Mouse (Mus musculus) erythroid progenitor cell, adult 5-6 weeks (primary cell): Measurements from ENCODE around the gene Sort1. TPM values are rescaled to one million over a fixed set of nuclear protein-coding genes. Genes with fewer than 3 reads are reported as not detected.

Experiments used
- ATAC-seq: replicated peaks from 2 replicates; pipeline ENCODE4 v1.8.0; 2016; ENCODE audit warnings: moderate number of reproducible peaks, mild to moderate bottlenecking, moderate TSS enrichment, inconsistent platforms; ENCODE audit not compliant: poor library complexity, low FRiP score, severe bottlenecking
- total RNA-seq, 2 experiments: library from RNA; stranded (forward) in 1 of 2; stranded (reverse) in 1 of 2; fragments of 150-400 nt in 1 of 2; fragments of 186-747, 209-891 nt in 1 of 2; gene quantifications; 2 replicates each; pipeline versions ENCODE4 v1.2.3 to v1.2.4; 2015 to 2017; ENCODE audit warnings: low replicate concordance in 2 of 2

Gene Sort1
- total RNA-seq, 2 experiments from 2014 or later: 10.8 to 15.9 TPM

DNA sequence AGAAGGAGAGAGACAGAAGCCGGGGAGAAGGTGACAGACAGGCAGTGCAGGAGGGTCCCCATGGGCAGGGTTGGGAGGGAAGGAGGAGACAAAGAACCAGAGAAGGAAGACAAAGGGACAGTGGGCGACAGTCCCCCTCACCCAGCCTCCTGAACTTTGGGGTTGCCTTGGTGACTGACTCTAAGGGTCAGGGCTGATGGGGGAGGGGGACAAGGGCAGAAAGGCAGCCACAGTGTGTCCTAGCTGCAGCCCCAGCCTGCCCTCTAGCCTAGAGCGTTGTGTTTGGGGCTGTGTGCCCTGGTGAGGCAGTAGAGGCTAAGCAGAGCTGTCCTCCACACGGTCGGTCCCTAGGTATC, 126.5 kb downstream of the Sort1 start:
- ATAC-seq: no peak

Other genes with a start within 250 kb of the Sort1 start
- gene Gstm4, start 239.2 kb upstream of the Sort1 start, total RNA-seq (2015; ENCODE audit: low replicate concordance): 2.5 and 4.2 TPM in 2 replicates
- 0.90 and 1.4 TPM in 2 replicates for gene Gstm4, start 239.2 kb upstream of the Sort1 start, total RNA-seq (2017; ENCODE audit: low replicate concordance)
- gene Ampd2, start 197.4 kb upstream of the Sort1 start, total RNA-seq (2015; ENCODE audit: low replicate concordance): 9.2 and 10.5 TPM in 2 replicates
- 1.0 and 10.1 TPM in 2 replicates for gene Ampd2, start 197.4 kb upstream of the Sort1 start, total RNA-seq (2017; ENCODE audit: low replicate concordance)
- not detected in 2 replicates for gene Gnat2, start 191.3 kb upstream of the Sort1 start, total RNA-seq (2015; ENCODE audit: low replicate concordance)
- not detected in 2 replicates for gene Gnat2, start 191.3 kb upstream of the Sort1 start, total RNA-seq (2017; ENCODE audit: low replicate concordance)
- 29.9 and 45.7 TPM in 2 replicates for gene Gnai3, start 137.9 kb upstream of the Sort1 start, total RNA-seq (2015; ENCODE audit: low replicate concordance)
- gene Gnai3, start 137.9 kb upstream of the Sort1 start, total RNA-seq (2017; ENCODE audit: low replicate concordance): 21.7 and 30.0 TPM in 2 replicates
- not detected in 2 replicates for gene Gpr61, start 129.2 kb upstream of the Sort1 start, total RNA-seq (2015; ENCODE audit: low replicate concordance)
- not detected in 2 replicates for gene Gpr61, start 129.2 kb upstream of the Sort1 start, total RNA-seq (2017; ENCODE audit: low replicate concordance)
- gene Amigo1, start 97.7 kb upstream of the Sort1 start, total RNA-seq (2015; ENCODE audit: low replicate concordance): not detected in 2 replicates
- gene Amigo1, start 97.7 kb upstream of the Sort1 start, total RNA-seq (2017; ENCODE audit: low replicate concordance): 0.38 TPM in 1 of 2 replicates, not detected in the other
- 1.4 and 2.1 TPM in 2 replicates for gene Cyb561d1, start 82.9 kb upstream of the Sort1 start, total RNA-seq (2015; ENCODE audit: low replicate concordance)
- 5.3 TPM in 1 of 2 replicates, not detected in the other for gene Cyb561d1, start 82.9 kb upstream of the Sort1 start, total RNA-seq (2017; ENCODE audit: low replicate concordance)
- 0.36 and 5.4 TPM in 2 replicates for gene Atxn7l2, start 73.1 kb upstream of the Sort1 start, total RNA-seq (2015; ENCODE audit: low replicate concordance)
- not detected in 2 replicates for gene Atxn7l2, start 73.1 kb upstream of the Sort1 start, total RNA-seq (2017; ENCODE audit: low replicate concordance)
- gene Sypl2, start 57.4 kb upstream of the Sort1 start, total RNA-seq (2015; ENCODE audit: low replicate concordance): not detected in 2 replicates
- not detected in 2 replicates for gene Sypl2, start 57.4 kb upstream of the Sort1 start, total RNA-seq (2017; ENCODE audit: low replicate concordance)
- gene Psma5, start 27.2 kb upstream of the Sort1 start, total RNA-seq (2015; ENCODE audit: low replicate concordance): 78.8 and 93.0 TPM in 2 replicates
- 49.7 and 86.5 TPM in 2 replicates for gene Psma5, start 27.2 kb upstream of the Sort1 start, total RNA-seq (2017; ENCODE audit: low replicate concordance)
- gene Mybphl, start 80.8 kb downstream of the Sort1 start, total RNA-seq (2015; ENCODE audit: low replicate concordance): not detected in 2 replicates
- not detected in 2 replicates for gene Mybphl, start 80.8 kb downstream of the Sort1 start, total RNA-seq (2017; ENCODE audit: low replicate concordance)
- 42.2 and 46.9 TPM in 2 replicates for gene Psrc1, start 99.8 kb downstream of the Sort1 start, total RNA-seq (2015; ENCODE audit: low replicate concordance)
- gene Psrc1, start 99.8 kb downstream of the Sort1 start, total RNA-seq (2017; ENCODE audit: low replicate concordance): 58.9 and 59.7 TPM in 2 replicates
- gene Celsr2, start 131.5 kb downstream of the Sort1 start, total RNA-seq (2015; ENCODE audit: low replicate concordance): 0.84 and 1.1 TPM in 2 replicates
- 1.0 TPM in 1 of 2 replicates, not detected in the other for gene Celsr2, start 131.5 kb downstream of the Sort1 start, total RNA-seq (2017; ENCODE audit: low replicate concordance)
- 27.4 and 30.6 TPM in 2 replicates for gene Sars, start 161.1 kb downstream of the Sort1 start, total RNA-seq (2015; ENCODE audit: low replicate concordance)
- gene Sars, start 161.1 kb downstream of the Sort1 start, total RNA-seq (2017; ENCODE audit: low replicate concordance): 107 and 211 TPM in 2 replicates